Mouse (Mus musculus) embryonic fibroblast, embryonic 13.5 days (primary cell): ENCODE measurements at regions not wholly inside any gene's neighbourhood (a gene's known extent, or its start where the extent isn't known, plus 50 kb on each side); places are given as distances from the start of the nearest gene placed in this dataset.

Experiments
- CTCF ChIP-seq: IDR thresholded peaks from 2 replicates; pipeline ENCODE4 v1.5.1; 2011; ENCODE audit warnings: mild to moderate bottlenecking, control low read depth, low read length, moderate library complexity, borderline replicate concordance; ENCODE audit not compliant: insufficient read depth
- POLR2A ChIP-seq: IDR thresholded peaks from 2 replicates; pipeline ENCODE4 v1.6.1; 2011; ENCODE audit warnings: low read depth, mild to moderate bottlenecking, control low read depth, low read length, moderate library complexity

GRCm38 (mm10) chr12:9258221-9258620, 228.4 kb downstream of the Ttc32 start:
- TF ChIP-seq POLR2A: no peak
- TF ChIP-seq CTCF: no peak
